Mouse (Mus musculus) brain, embryonic 14.5 days (tissue): ENCODE data around the gene Zfp692. TPM values are rescaled to one million over a fixed set of nuclear protein-coding genes. Genes with fewer than 3 reads are reported as not detected.
"Not testable (repeated sequence)": the region's sequence is repeated elsewhere in the genome, so short reads cannot be mapped to it uniquely, and the experiment has no call there.

Experiments
- DNase-seq: peaks from one replicate; pipeline ENCODE4 v3.0.0-alpha.2; 2011; ENCODE audit warnings: low read depth
- CTCF ChIP-seq: fragments of 200-500 bp; IDR thresholded peaks from 2 replicates; pipeline ENCODE4 v1.5.1; 2012; ENCODE audit warnings: inconsistent platforms, mild to moderate bottlenecking, moderate library complexity, borderline replicate concordance; ENCODE audit not compliant: insufficient read depth, insufficient read length; ENCODE audit errors: extremely low read depth
- POLR2A ChIP-seq: fragments of 200-500 bp; IDR thresholded peaks from 2 replicates; pipeline ENCODE4 v1.6.1; 2012; ENCODE audit warnings: mild to moderate bottlenecking, inconsistent platforms, borderline replicate concordance; ENCODE audit not compliant: poor library complexity, insufficient read depth, insufficient read length, severe bottlenecking; ENCODE audit errors: extremely low read depth
- polyA plus RNA-seq: library from polyadenylated mRNA; depleted of rRNA; stranded (reverse); fragments of >200 nt; gene quantifications from 2 replicates; pipeline ENCODE4 v1.2.3, GENCODE M21; 2012; rRNA removed

Zfp692 gene
- polyA plus RNA-seq, 1 experiment, result 43.0 TPM

DNA sequence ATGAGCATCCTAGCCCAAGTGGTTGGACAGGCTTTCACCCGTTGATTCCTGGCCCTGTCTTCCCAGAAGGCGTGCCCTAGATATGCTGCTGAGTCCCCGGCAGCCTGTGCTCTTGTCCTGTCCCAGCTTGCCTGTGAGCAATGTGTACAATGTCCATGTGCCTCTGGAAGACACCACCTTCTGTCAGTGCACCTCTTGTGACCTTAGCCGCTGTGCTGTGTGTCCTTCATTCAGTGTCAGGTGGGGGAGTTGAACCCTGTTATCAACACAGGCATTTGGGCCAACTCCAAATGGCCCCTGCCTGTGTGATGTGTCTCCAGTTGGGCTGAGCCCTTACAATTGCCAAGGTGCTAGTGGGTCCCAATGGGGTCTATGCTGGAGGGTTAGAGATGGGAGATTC is 39.9 kb downstream of the Zfp692 start:
- TF ChIP-seq POLR2A (no peak), CTCF (no peak)
- DNase-seq, result no peak

DNA sequence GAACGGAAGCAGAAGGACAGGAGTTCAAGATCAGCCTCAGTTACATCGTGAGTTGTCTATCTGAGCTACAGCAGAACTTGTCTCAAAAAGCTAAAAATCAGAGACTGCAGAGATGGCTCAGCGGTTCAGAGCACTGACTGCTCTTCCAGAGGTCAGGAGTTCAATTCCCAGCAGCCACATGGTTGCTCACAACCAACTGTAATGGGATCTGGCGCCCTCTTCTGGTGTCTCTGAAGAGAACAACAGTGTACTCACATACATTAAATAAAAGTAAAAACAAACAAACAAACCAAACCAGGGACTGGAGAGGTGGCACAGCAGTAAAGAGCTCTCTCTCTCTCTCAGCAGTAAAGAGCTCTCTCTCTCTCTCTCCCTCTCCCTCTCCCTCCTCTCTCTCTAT is 43.8 kb downstream of the Zfp692 start:
- DNase-seq, result peak; percentile 3
- TF ChIP-seq POLR2A, result no peak
- TF ChIP-seq CTCF, result peak; percentile 15; the same call in 1 of the 2 replicates

DNA sequence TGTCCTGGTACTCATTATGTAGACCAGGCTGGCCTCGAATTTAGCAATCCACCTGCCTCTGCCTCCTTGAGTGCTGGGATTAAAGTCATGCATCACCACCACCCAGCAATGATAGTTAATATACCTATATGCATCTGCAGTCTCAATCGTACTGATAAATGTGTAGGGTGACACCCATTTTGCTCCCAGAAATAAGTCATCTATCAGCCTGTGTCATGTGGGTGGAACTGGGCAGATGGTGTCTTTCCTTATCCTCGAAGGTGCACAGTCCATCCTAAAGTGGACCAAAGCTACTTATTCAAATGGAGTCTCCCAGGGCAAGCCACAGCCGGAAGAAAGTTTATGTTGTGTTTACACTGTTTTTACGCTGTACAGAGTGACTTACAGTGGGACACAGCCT is 44.3 kb downstream of the Zfp692 start:
- DNase-seq, result no peak
- no peak for TF ChIP-seq CTCF
- no peak for TF ChIP-seq POLR2A

DNA sequence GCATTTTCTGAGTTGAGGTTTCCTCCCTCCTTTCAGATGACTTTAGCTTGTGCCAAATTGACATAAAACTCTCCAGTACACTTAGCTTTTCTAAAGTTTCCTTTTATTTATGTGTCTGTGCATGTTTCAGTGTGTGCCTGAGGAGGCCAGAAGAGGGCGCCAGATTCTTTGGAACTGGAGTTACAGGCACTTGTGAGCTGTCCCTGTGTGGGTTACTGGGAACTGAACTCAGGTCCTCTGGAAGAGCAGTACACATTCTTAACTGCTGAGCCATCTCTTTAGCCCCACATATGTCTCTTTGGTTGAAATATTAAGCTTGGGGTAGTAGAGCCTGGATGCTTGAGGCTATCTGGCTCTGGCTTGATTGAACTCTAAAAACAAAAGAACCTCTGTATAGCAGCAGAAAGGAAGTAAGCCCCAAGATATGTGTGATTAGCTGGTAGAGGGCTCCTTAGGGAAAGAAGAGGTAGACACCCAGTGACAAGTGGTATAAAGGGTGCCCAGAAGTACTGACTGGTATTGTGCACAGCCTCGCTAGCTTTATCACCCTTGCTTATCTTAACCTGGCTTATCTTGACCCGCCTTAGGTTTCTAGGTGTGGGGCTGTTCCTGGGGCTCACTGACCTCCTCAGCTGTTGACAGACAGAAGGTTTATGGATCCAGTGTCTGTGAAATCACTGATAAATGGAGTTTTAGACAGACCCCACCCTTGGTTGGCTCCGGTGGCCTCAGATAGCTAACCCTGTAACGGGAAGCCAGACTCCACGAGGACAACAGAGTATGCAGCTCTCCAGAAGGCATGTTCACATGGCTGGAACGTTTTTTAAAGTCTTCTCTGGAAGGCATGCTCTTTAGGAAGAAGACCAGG is 46.0 kb downstream of the Zfp692 start:
- no peak for DNase-seq
- peak; percentile 35; the same call in 1 of the 2 replicates for TF ChIP-seq CTCF
- TF ChIP-seq POLR2A, result no peak

DNA sequence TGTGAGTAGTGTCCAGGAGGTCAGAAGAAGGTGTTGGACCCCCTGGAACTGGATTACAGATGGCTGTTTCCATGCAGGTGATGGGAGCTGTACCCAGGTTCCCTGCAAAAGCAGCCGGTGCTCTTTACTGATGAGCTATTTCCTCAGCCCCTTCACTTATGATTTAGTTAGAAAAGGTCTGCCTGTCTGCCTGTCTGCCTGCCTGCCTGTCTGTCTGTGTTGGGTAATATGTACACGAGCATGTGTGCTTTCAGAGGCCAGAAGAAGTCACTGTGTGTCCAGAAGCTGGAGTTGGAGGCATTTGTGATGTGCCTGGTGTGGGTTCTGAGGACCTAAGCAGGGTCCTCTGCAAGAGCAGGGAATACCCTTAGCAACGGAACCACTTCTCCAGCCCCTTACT is 46.8 kb downstream of the Zfp692 start:
- TF ChIP-seq POLR2A (no peak), CTCF (no peak)
- no peak for DNase-seq

DNA sequence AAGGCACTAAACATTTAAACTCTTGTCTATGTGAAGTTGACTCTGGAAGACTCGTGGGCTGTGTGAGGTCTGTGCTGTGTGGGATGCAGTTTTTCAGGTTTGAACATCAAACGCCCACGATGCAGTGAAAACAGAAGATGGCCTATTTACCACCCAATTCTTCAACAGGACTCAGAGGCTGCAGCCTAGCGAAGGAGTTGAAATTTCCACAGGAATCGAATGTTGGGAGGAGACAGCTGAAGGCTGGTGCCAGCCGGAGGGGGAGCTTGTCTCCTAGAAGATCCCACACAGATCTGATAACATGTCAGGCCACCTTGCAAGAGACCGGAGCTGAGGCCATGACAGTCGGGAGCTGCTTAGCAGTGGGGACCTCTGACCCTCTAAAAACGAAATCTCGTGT is 47.6 kb downstream of the Zfp692 start:
- no peak for TF ChIP-seq CTCF
- no peak for TF ChIP-seq POLR2A
- DNase-seq, result no peak

DNA sequence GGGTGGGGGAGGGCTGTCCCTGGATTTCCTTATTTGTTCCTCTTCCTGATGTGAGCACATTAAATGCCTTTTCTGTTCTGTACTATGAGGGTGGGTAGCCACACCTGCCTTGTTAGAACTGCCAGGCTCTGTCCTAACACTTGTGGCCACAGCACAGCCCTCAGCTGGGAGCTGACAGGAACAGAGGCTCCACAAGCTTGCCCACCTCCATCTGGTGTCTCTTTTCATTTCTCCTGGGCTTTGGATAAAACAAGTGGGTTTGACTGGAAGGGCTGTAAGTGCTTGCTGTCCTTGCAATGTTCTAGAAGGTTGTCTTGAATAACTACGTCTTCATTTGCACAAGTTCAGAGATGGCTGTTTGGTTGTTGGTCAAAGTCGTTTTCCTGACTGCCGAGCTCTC is 48.1 kb downstream of the Zfp692 start:
- no peak for DNase-seq
- no peak for TF ChIP-seq POLR2A
- TF ChIP-seq CTCF, result no peak

DNA sequence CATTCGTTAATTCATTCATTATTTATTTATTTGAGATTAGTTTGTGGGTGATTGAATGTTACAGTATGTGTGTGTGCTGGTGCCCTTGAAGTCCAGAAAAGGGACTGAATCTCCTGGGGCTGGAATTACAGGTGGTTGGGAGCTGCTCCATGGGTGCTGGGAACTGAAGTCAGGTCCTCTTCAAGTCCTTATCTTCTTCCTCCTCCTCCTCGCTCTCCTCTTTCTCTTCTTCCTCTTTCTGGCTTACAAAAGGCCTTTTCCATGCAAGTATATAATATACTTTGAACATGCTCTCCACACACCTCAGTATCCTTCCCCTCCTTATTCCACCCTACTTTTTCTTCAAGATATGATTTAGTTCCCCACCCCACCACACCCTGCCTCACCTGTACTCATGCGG is 50.2 kb downstream of the Zfp692 start:
- TF ChIP-seq CTCF (no peak), POLR2A (no peak)
- no peak for DNase-seq

DNA sequence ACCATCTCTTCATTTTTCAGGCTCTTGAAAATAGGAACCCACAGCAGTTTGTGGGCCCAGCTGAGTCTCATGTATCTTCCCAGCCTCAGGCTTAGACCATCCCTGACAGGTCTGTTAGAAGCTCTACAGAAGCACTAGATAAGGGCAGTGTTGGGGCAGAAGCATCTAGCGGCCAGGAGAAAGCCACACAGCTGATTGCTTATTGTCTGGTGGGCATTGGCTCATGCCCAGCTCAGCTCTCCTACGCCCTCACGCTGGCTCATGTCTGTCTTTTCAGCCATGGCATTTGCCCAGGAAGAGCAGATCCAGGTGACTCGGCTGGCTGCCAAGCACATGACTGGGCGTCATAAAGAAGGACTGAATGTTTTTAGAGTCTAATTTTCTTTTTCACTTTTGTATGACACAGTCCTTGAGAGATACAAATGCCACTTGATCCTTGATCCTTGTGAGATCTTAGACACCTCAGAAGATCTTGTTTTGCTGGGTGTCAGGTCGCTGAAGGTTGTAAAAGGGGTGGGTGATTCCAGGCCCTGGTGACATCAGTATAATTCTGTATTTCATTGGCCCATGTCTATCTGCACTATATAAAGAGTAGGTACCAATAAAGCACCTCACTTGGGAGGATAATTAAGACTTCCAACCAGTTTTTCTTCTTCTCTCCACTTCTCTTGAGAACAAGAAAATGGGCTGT is 51.1 kb downstream of the Zfp692 start:
- DNase-seq, result no peak
- TF ChIP-seq POLR2A, result no peak
- no peak for TF ChIP-seq CTCF

DNA sequence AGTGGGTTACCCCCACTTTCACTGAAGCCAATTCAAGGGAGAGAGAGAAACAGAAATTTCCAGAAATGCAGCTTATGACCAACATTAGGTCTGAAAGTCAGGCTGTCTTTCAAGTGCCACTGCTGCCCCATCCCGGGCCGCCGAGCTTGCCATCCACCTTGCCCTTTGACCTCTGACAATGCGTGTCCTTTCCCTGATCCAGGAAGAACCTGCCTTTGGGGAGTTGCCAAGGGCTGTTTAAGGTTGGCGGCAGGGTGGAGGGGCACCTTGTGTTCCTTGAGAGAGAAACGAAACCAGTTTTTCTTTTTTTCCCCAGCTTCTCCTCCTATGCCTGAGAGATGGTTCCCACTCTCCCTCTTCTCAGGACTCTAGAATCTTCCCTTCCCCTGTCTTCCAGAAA is 55.7 kb downstream of the Zfp692 start:
- not testable (repeated sequence) for DNase-seq

Other genes with a start within 250 kb of the Zfp692 start
- gene Gm12248, start 213.9 kb upstream of the Zfp692 start, polyA plus RNA-seq, result not detected in 2 replicates
- gene Cnot8, start 202.9 kb upstream of the Zfp692 start, polyA plus RNA-seq, result 103 and 123 TPM in 2 replicates
- gene Gemin5, start 138.5 kb upstream of the Zfp692 start, polyA plus RNA-seq, result 12.2 and 15.6 TPM in 2 replicates
- gene Mrpl22, start 135.4 kb upstream of the Zfp692 start, polyA plus RNA-seq, result 56.5 and 73.0 TPM in 2 replicates
- gene Igtp, start 107.5 kb upstream of the Zfp692 start, polyA plus RNA-seq, result 0.82 and 1.2 TPM in 2 replicates
- gene Irgm2, start 107.5 kb upstream of the Zfp692 start, polyA plus RNA-seq, result 0.61 and 1.2 TPM in 2 replicates
- gene 4930438A08Rik, start 32.3 kb upstream of the Zfp692 start, polyA plus RNA-seq, result not detected in 2 replicates
- 41.9 and 47.0 TPM in 2 replicates for gene Zfp672, start 23.3 kb downstream of the Zfp692 start, polyA plus RNA-seq
- 39.9 and 46.8 TPM in 2 replicates for gene Sh3bp5l, start 23.7 kb downstream of the Zfp692 start, polyA plus RNA-seq
- gene Lypd8, start 72.0 kb downstream of the Zfp692 start, polyA plus RNA-seq, result 0.27 and 0.34 TPM in 2 replicates
- gene 1810065E05Rik, start 114.0 kb downstream of the Zfp692 start, polyA plus RNA-seq, result not detected in 2 replicates
- gene Gm12253, start 125.5 kb downstream of the Zfp692 start, polyA plus RNA-seq, result not detected in 2 replicates
- gene Lypd9, start 145.9 kb downstream of the Zfp692 start, polyA plus RNA-seq, result not detected in 2 replicates
- gene Olfr30, start 155.2 kb downstream of the Zfp692 start, polyA plus RNA-seq, result not detected in 2 replicates
- gene Olfr332, start 185.5 kb downstream of the Zfp692 start, polyA plus RNA-seq, result not detected in 2 replicates
- gene Olfr331, start 195.5 kb downstream of the Zfp692 start, polyA plus RNA-seq, result not detected in 2 replicates
- gene Olfr330, start 227.8 kb downstream of the Zfp692 start, polyA plus RNA-seq, result not detected in 2 replicates
- gene Olfr329-ps, start 239.4 kb downstream of the Zfp692 start, polyA plus RNA-seq, result not detected in 2 replicates
- not detected in 2 replicates for gene Olfr328, start 248.6 kb downstream of the Zfp692 start, polyA plus RNA-seq